Mouse (Mus musculus): ENCODE measurements at regions not wholly inside any gene's neighbourhood (a gene's known extent, or its start where the extent isn't known, plus 50 kb on each side); places are given as distances from the start of the nearest gene placed in this dataset.

- H3K27ac ChIP-seq (replicated peaks; ENCODE audit: low read depth, low read length) = no peak overlapping the region
- no peak overlapping the region for H3K4me3 ChIP-seq (ENCODE audit: insufficient read depth, low read depth, low read length)
- no peaks in the 10 kb centered on the region for H3K4me1 ChIP-seq (ENCODE audit: control insufficient read depth, insufficient read depth, insufficient read length, low read length)
These were observed 116.1 kb downstream of the Cdca7 start for GRCm38 (mm10) chr2:72592011-72592410.

- Histone ChIP-seq H3K4me1 (ENCODE audit: control insufficient read depth, insufficient read depth, insufficient read length, low read length) (no peaks in the 10 kb centered on the region), H3K4me3 (ENCODE audit: insufficient read depth, low read depth, low read length) (no peak overlapping the region), H3K27ac (replicated peaks; ENCODE audit: low read depth, low read length) (no peak overlapping the region)
These were observed 121.3 kb downstream of the Cdca7 start for GRCm38 (mm10) chr2:72596994-72597925.

GRCm38 (mm10) chr2:72597941-72598340 is 122.0 kb downstream of the Cdca7 start:
- Histone ChIP-seq H3K4me3 (ENCODE audit: insufficient read depth, low read depth, low read length) (no peak overlapping the region), H3K27ac (replicated peaks; ENCODE audit: low read depth, low read length) (no peak overlapping the region), H3K4me1 (ENCODE audit: control insufficient read depth, insufficient read depth, insufficient read length, low read length) (no peaks in the 10 kb centered on the region)

- Histone ChIP-seq H3K4me3 (ENCODE audit: insufficient read depth, low read depth, low read length) (no peak overlapping the region), H3K4me1 (ENCODE audit: control insufficient read depth, insufficient read depth, insufficient read length, low read length) (no peaks in the 10 kb centered on the region), H3K27ac (replicated peaks; ENCODE audit: low read depth, low read length) (no peak overlapping the region)
These were observed 124.8 kb downstream of the Cdca7 start for GRCm38 (mm10) chr2:72600723-72601122.

- no peak overlapping the region for H3K27ac ChIP-seq (replicated peaks; ENCODE audit: low read depth, low read length)
- no peak overlapping the region for H3K4me3 ChIP-seq (ENCODE audit: insufficient read depth, low read depth, low read length)
- no peaks in the 10 kb centered on the region for H3K4me1 ChIP-seq (ENCODE audit: control insufficient read depth, insufficient read depth, insufficient read length, low read length)
These were observed 126.2 kb downstream of the Cdca7 start for GRCm38 (mm10) chr2:72602152-72602551.

GRCm38 (mm10) chr2:72612221-72612620 is 136.3 kb downstream of the Cdca7 start:
- Histone ChIP-seq H3K4me3 (ENCODE audit: insufficient read depth, low read depth, low read length) (no peak overlapping the region), H3K4me1 (ENCODE audit: control insufficient read depth, insufficient read depth, insufficient read length, low read length) (no peaks in the 10 kb centered on the region), H3K27ac (replicated peaks; ENCODE audit: low read depth, low read length) (no peak overlapping the region)

- Histone ChIP-seq H3K27ac (replicated peaks; ENCODE audit: low read depth, low read length) (no peak overlapping the region), H3K4me1 (ENCODE audit: control insufficient read depth, insufficient read depth, insufficient read length, low read length) (no peaks in the 10 kb centered on the region), H3K4me3 (ENCODE audit: insufficient read depth, low read depth, low read length) (no peak overlapping the region)
These were observed 138.3 kb downstream of the Cdca7 start for GRCm38 (mm10) chr2:72614256-72614655.

GRCm38 (mm10) chr2:72615869-72616268 is 139.9 kb downstream of the Cdca7 start:
- Histone ChIP-seq H3K4me3 (ENCODE audit: insufficient read depth, low read depth, low read length) (no peak overlapping the region), H3K4me1 (ENCODE audit: control insufficient read depth, insufficient read depth, insufficient read length, low read length) (no peaks in the 10 kb centered on the region), H3K27ac (replicated peaks; ENCODE audit: low read depth, low read length) (no peak overlapping the region)

- Histone ChIP-seq H3K4me3 (ENCODE audit: insufficient read depth, low read depth, low read length) (no peak overlapping the region), H3K27ac (replicated peaks; ENCODE audit: low read depth, low read length) (no peak overlapping the region), H3K4me1 (ENCODE audit: control insufficient read depth, insufficient read depth, insufficient read length, low read length) (no peaks in the 10 kb centered on the region)
These were observed 140.5 kb downstream of the Cdca7 start for GRCm38 (mm10) chr2:72616412-72616811.

- Histone ChIP-seq H3K4me3 (ENCODE audit: insufficient read depth, low read depth, low read length) (no peak overlapping the region), H3K4me1 (ENCODE audit: control insufficient read depth, insufficient read depth, insufficient read length, low read length) (no peaks in the 10 kb centered on the region), H3K27ac (replicated peaks; ENCODE audit: low read depth, low read length) (no peak overlapping the region)
These were observed 143.5 kb downstream of the Cdca7 start for GRCm38 (mm10) chr2:72619446-72619845.

- H3K4me1 ChIP-seq (ENCODE audit: control insufficient read depth, insufficient read depth, insufficient read length, low read length) = no peaks in the 10 kb centered on the region
- no peak overlapping the region for H3K4me3 ChIP-seq (ENCODE audit: insufficient read depth, low read depth, low read length)
- no peak overlapping the region for H3K27ac ChIP-seq (replicated peaks; ENCODE audit: low read depth, low read length)
These were observed 144.3 kb downstream of the Cdca7 start for GRCm38 (mm10) chr2:72620182-72620652.

GRCm38 (mm10) chr2:72627915-72628314 is 152.0 kb downstream of the Cdca7 start:
- no peaks in the 10 kb centered on the region for H3K4me1 ChIP-seq (ENCODE audit: control insufficient read depth, insufficient read depth, insufficient read length, low read length)
- H3K27ac ChIP-seq (replicated peaks; ENCODE audit: low read depth, low read length) = no peak overlapping the region
- H3K4me3 ChIP-seq (ENCODE audit: insufficient read depth, low read depth, low read length) = no peak overlapping the region

- H3K27ac ChIP-seq (replicated peaks; ENCODE audit: low read depth, low read length) = no peak overlapping the region
- no peaks in the 10 kb centered on the region for H3K4me1 ChIP-seq (ENCODE audit: control insufficient read depth, insufficient read depth, insufficient read length, low read length)
- no peak overlapping the region for H3K4me3 ChIP-seq (ENCODE audit: insufficient read depth, low read depth, low read length)
These were observed 152.9 kb downstream of the Cdca7 start for GRCm38 (mm10) chr2:72628626-72629470.

GRCm38 (mm10) chr2:72629691-72630461 is 153.9 kb downstream of the Cdca7 start:
- Histone ChIP-seq H3K4me1 (ENCODE audit: control insufficient read depth, insufficient read depth, insufficient read length, low read length) (no peaks in the 10 kb centered on the region), H3K27ac (replicated peaks; ENCODE audit: low read depth, low read length) (no peak overlapping the region), H3K4me3 (ENCODE audit: insufficient read depth, low read depth, low read length) (no peak overlapping the region)

All from brown adipose tissue, adult 24 weeks (tissue).